In the genomic region with DNA sequence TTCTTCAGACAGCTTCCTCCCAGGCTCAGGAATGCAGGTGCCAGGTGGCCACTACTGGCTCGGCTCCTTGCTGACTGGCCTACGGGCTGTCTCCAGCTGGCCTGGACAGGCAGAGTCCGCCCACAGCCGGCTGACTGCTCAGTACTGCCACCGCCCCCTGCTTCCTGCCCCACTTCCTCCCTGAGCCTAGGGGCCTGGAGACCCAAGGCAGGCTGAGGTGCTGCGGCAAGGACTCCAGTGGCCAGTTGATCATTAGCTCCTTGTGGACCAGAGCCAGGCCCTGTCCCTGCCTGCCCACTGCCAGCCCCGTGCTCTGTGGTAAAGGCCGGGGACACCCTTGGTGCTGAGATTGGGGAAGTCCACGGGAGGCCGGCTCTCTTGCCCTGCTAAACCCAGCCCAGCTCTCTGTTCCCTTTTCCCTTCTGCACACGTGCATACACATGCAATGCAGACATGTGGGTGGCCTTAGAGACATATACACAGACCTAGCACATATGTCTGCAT, we compare ENCODE assay signal across 8 mouse cellular contexts. TPM values are rescaled to one million over a fixed set of nuclear protein-coding genes. Genes with fewer than 3 reads are reported as not detected.
DNase-seq lines count a peak whose midpoint lies in the region; ATAC-seq and TF ChIP-seq lines count a peak whose summit lies in the region.

No protein-coding gene starts in this region.

- H3K27ac ChIP-seq in embryonic facial prominence, embryonic 13.5 days: peak overlapping the region; percentile 41
- peak overlapping the region; percentile 85 for H3K27ac ChIP-seq in heart, postnatal 0 days (ENCODE audit: low read depth)
- peak overlapping the region; percentile 73 for H3K27ac ChIP-seq in liver, embryonic 15.5 days (replicated peaks)
- peak overlapping the region; percentile 65 for H3K27ac ChIP-seq in neural tube, embryonic 13.5 days (replicated peaks)

- peak; percentile 70 for DNase-seq in CD4-positive, CD25-positive, alpha-beta regulatory T cell, adult 2 months (ENCODE audit: low read depth, low spot score)
- DNase-seq in adrenal gland, adult 8-10 months: peak; percentile 63
- DNase-seq in heart, postnatal 0 days (ENCODE audit: low spot score): peak; percentile 58
- peak; percentile 97 for DNase-seq in kidney, postnatal 14 days
- peak; percentile 48 for DNase-seq in thymus, postnatal 14 days

- ATAC-seq in embryonic facial prominence, embryonic 13.5 days (ENCODE audit: insufficient number of reproducible peaks, insufficient read depth, low FRiP score, low TSS enrichment, low read depth): no peak
- peak; percentile 82 for ATAC-seq in heart, postnatal 0 days (ENCODE audit: insufficient read depth, low read depth)
- ATAC-seq in liver, embryonic 15.5 days (ENCODE audit: insufficient read depth): peak; percentile 70
- no peak for ATAC-seq in neural tube, embryonic 13.5 days (ENCODE audit: low read depth)

- 0 out of 2 replicates have a peak overlapping the region, but pooled peaks have one; percentile 7 for H3K4me2 ChIP-seq in embryonic facial prominence, embryonic 13.5 days
- peak overlapping the region; percentile 54 for H3K4me2 ChIP-seq in heart, postnatal 0 days (ENCODE audit: low read depth, low read length)
- H3K4me2 ChIP-seq in liver, embryonic 15.5 days: peak overlapping the region; percentile 38
- peak overlapping the region; percentile 34; the same call in 1 of the 2 replicates for H3K4me2 ChIP-seq in neural tube, embryonic 13.5 days

- peaks cover 6% of the 10 kb centered on the region; the same call in 1 of the 2 replicates for H3K4me1 ChIP-seq in embryonic facial prominence, embryonic 13.5 days
- peaks cover 9% of the 10 kb centered on the region; the same call in 1 of the 2 replicates for H3K4me1 ChIP-seq in heart, postnatal 0 days (ENCODE audit: control insufficient read depth, insufficient read depth)
- H3K4me1 ChIP-seq in liver, embryonic 15.5 days (replicated peaks): peaks cover 4% of the 10 kb centered on the region; the same call in 1 of the 2 replicates
- H3K4me1 ChIP-seq in neural tube, embryonic 13.5 days (replicated peaks): no peaks in the 10 kb centered on the region

- no peaks in the 10 kb centered on the region for H3K36me3 ChIP-seq in embryonic facial prominence, embryonic 13.5 days
- no peaks in the 10 kb centered on the region for H3K36me3 ChIP-seq in heart, postnatal 0 days (replicated peaks; ENCODE audit: control insufficient read depth, insufficient read depth, low read length)
- H3K36me3 ChIP-seq in liver, embryonic 15.5 days (replicated peaks): no peaks in the 10 kb centered on the region
- H3K36me3 ChIP-seq in neural tube, embryonic 13.5 days: no peaks in the 10 kb centered on the region

- H3K27me3 ChIP-seq in embryonic facial prominence, embryonic 13.5 days: no peaks in the 10 kb centered on the region
- no peaks in the 10 kb centered on the region for H3K27me3 ChIP-seq in heart, postnatal 0 days (ENCODE audit: control insufficient read depth, insufficient read depth, low read length)
- H3K27me3 ChIP-seq in liver, embryonic 15.5 days: 0 out of 2 replicates have a peak, but pooled peaks cover under 1% of the 10 kb centered on the region
- no peaks in the 10 kb centered on the region for H3K27me3 ChIP-seq in neural tube, embryonic 13.5 days

- TF ChIP-seq EP300 in heart, postnatal 0 days (IDR thresholded peaks at IDR 0.05; ENCODE audit: low read depth): no peak

- H3K9me3 ChIP-seq in embryonic facial prominence, embryonic 13.5 days: no peaks in the 10 kb centered on the region
- no peaks in the 10 kb centered on the region for H3K9me3 ChIP-seq in heart, postnatal 0 days (replicated peaks; ENCODE audit: control insufficient read depth, low read length)
- no peaks in the 10 kb centered on the region for H3K9me3 ChIP-seq in liver, embryonic 15.5 days (replicated peaks)
- H3K9me3 ChIP-seq in neural tube, embryonic 13.5 days: no peaks in the 10 kb centered on the region

- TF ChIP-seq CTCF in heart, postnatal 0 days (IDR thresholded peaks at IDR 0.05; ENCODE audit: low read depth): 0 out of 2 replicates have a peak, but pooled peaks have one; percentile 3

- WGBS in embryonic facial prominence, embryonic 13.5 days: 40% methylated on average over 11 of the region's 11 CpGs
- WGBS in heart, postnatal 0 days: 43% methylated on average over 11 of the region's 11 CpGs
- WGBS in liver, embryonic 15.5 days (ENCODE audit: insufficient replicate concordance): 5% methylated on average over 11 of the region's 11 CpGs
- WGBS in neural tube, embryonic 13.5 days: 64% methylated on average over 11 of the region's 11 CpGs

- 0 out of 2 replicates have a peak overlapping the region, but pooled peaks have one; percentile 1 for H3K4me3 ChIP-seq in embryonic facial prominence, embryonic 13.5 days
- H3K4me3 ChIP-seq in heart, postnatal 0 days (ENCODE audit: low read depth, low read length): peak overlapping the region; percentile 36
- peak overlapping the region; percentile 40 for H3K4me3 ChIP-seq in liver, embryonic 15.5 days (replicated peaks)
- 0 out of 2 replicates have a peak overlapping the region, but pooled peaks have one; percentile 4 for H3K4me3 ChIP-seq in neural tube, embryonic 13.5 days

- H3K9ac ChIP-seq in embryonic facial prominence, embryonic 13.5 days: peak overlapping the region; percentile 40; the same call in 1 of the 2 replicates
- H3K9ac ChIP-seq in heart, postnatal 0 days (replicated peaks; ENCODE audit: low read depth, low read length): peak overlapping the region; percentile 43
- H3K9ac ChIP-seq in liver, embryonic 15.5 days: no peak overlapping the region
- H3K9ac ChIP-seq in neural tube, embryonic 13.5 days: no peak overlapping the region

RNA-seq across cellular contexts. Expression of a gene that starts 10.8 kb away (rescaled TPM):
- 10 to 100 TPM; 34.2 to 35.9 (median 35.1) TPM for total RNA-seq in adrenal gland, adult 8-10 months (2022)
- polyA plus RNA-seq in embryonic facial prominence, embryonic 13.5 days (2015; fragmentation: Nextera tagmentation; extraction: Ambion mirVana): 5.7 and 6.5 TPM in 2 replicates
- total RNA-seq in heart, postnatal 0 days (2014; rRNA removed; ENCODE audit: low replicate concordance): 11.4 and 15.2 TPM in 2 replicates
- 6.8 and 9.4 TPM in 2 replicates for polyA plus RNA-seq in heart, postnatal 0 days (2015; fragmentation: Nextera tagmentation; extraction: Ambion mirVana)
- 2.7 and 3.3 TPM in 2 replicates for polyA plus RNA-seq in liver, embryonic 15.5 days (2015; fragmentation: Nextera tagmentation; extraction: Ambion mirVana)
- 3.1 and 4.2 TPM in 2 replicates for polyA plus RNA-seq in neural tube, embryonic 13.5 days (2015; fragmentation: Nextera tagmentation; extraction: Ambion mirVana)

RNA-seq across cellular contexts. Expression of a gene that starts 28.7 kb away (rescaled TPM):
- 10 to 100 TPM in 2 of 4 experiments, 1 to 10 TPM in 2; 4.4 to 21.5 (median 11.4) TPM for total RNA-seq in adrenal gland, adult 8-10 months (2022)
- 0.91 and 0.94 TPM in 2 replicates for polyA plus RNA-seq in embryonic facial prominence, embryonic 13.5 days (2015; fragmentation: Nextera tagmentation; extraction: Ambion mirVana)
- 10.9 and 22.1 TPM in 2 replicates for total RNA-seq in heart, postnatal 0 days (2014; rRNA removed; ENCODE audit: low replicate concordance)
- polyA plus RNA-seq in heart, postnatal 0 days (2015; fragmentation: Nextera tagmentation; extraction: Ambion mirVana): 8.3 and 8.8 TPM in 2 replicates
- polyA plus RNA-seq in liver, embryonic 15.5 days (2015; fragmentation: Nextera tagmentation; extraction: Ambion mirVana): 0.36 and 0.52 TPM in 2 replicates
- 9.8 and 10.3 TPM in 2 replicates for polyA plus RNA-seq in neural tube, embryonic 13.5 days (2015; fragmentation: Nextera tagmentation; extraction: Ambion mirVana)

RNA-seq across cellular contexts. Expression of a gene that starts 49.4 kb away (rescaled TPM):
- 100 to 1,000 TPM in 1 of 4 experiments, 10 to 100 TPM in 3; 21.3 to 114 (median 48.7) TPM for total RNA-seq in adrenal gland, adult 8-10 months (2022)
- 4.6 and 5.0 TPM in 2 replicates for polyA plus RNA-seq in embryonic facial prominence, embryonic 13.5 days (2015; fragmentation: Nextera tagmentation; extraction: Ambion mirVana)
- total RNA-seq in heart, postnatal 0 days (2014; rRNA removed; ENCODE audit: low replicate concordance): 43.3 and 49.5 TPM in 2 replicates
- polyA plus RNA-seq in heart, postnatal 0 days (2015; fragmentation: Nextera tagmentation; extraction: Ambion mirVana): 17.2 and 19.2 TPM in 2 replicates
- 1.9 and 2.2 TPM in 2 replicates for polyA plus RNA-seq in liver, embryonic 15.5 days (2015; fragmentation: Nextera tagmentation; extraction: Ambion mirVana)
- 16.2 TPM in 2 replicates for polyA plus RNA-seq in neural tube, embryonic 13.5 days (2015; fragmentation: Nextera tagmentation; extraction: Ambion mirVana)

Comparison
In these comparisons a context has a peak if more than half of its experiments do, and no peak if none do; other contexts are left out.
1. ATAC-seq: peak in heart, postnatal 0 days (single experiment) and liver, embryonic 15.5 days (single experiment); none in embryonic facial prominence, embryonic 13.5 days (single experiment) and neural tube, embryonic 13.5 days (single experiment).
2. H3K9ac ChIP-seq: peak in embryonic facial prominence, embryonic 13.5 days (single experiment) and heart, postnatal 0 days (single experiment); none in liver, embryonic 15.5 days (single experiment) and neural tube, embryonic 13.5 days (single experiment).
3. Peak in every context shown above with its lines, with median percentiles within 50 percentile points of each other: DNase-seq, H3K27ac ChIP-seq, H3K4me2 ChIP-seq and H3K4me3 ChIP-seq.